Comparison of ENCODE assay signal across 7 mouse cellular contexts in the genomic region with DNA sequence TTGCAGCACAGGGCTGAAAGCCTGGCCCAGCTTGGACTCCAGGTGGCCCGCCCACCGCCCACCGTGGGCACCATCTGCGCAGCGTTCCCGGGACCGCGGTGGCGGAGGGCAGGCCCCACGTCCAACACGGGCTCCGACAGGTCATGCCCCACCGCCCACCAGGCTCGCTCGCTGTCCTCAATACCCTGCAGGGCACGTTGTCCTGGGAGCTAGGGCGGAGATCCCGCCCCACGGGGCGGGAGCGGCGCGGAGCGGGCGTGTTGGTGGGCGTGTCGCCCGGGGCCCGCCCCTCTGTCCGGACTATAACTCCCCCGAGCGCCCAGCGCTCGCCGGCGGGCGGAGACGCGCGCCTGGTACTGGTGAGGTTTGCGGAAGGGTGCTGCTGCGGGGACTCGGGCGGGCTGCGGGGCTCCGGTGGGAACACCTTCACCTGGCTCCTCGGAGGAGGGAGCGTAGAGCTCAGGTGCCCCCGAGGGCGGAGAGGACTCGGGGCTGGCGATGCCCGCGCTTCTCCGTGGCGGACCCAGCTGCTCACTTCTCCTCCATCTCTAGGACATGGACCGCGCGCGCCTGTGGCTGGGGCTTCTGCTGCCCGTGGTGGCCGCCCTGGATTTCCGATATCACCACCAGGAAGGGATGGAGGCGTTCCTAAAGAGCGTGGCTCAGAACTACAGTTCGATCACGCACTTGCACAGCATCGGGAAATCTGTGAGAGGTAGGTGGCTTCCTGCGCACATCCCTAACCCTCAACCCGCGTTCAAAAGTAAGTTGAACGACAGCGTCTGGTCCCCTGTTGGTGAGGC. TPM values are rescaled to one million over a fixed set of nuclear protein-coding genes. Genes with fewer than 3 reads are reported as not detected.
A peak's percentile ranks its signal among the peaks of the same experiment; 100 is the strongest.
DNase-seq lines count a peak whose midpoint lies in the region; ATAC-seq lines count a peak whose summit lies in the region.

Gene Cpm (plus strand): TSS at position 332 of the 803 bp plus-strand sequence.

- H3K4me2 ChIP-seq in intestine, embryonic 15.5 days (replicated peaks) = peak within 1 kb of the TSS; percentile 98
- peak within 1 kb of the TSS; percentile 92 for H3K4me2 ChIP-seq in limb, embryonic 12.5 days
- H3K4me2 ChIP-seq in midbrain, embryonic 13.5 days (replicated peaks) = peak within 1 kb of the TSS; percentile 82

- H3K27me3 ChIP-seq in intestine, embryonic 15.5 days (replicated peaks) = peaks cover 5% of the 10 kb centered on the region; the same call in 1 of the 2 replicates
- H3K27me3 ChIP-seq in limb, embryonic 12.5 days = peaks cover 23% of the 10 kb centered on the region
- peaks cover 59% of the 10 kb centered on the region for H3K27me3 ChIP-seq in midbrain, embryonic 13.5 days

- H3K4me1 ChIP-seq in intestine, embryonic 15.5 days (replicated peaks) = peaks cover 11% of the 10 kb centered on the region
- H3K4me1 ChIP-seq in limb, embryonic 12.5 days (replicated peaks) = peaks cover 29% of the 10 kb centered on the region
- peaks cover 16% of the 10 kb centered on the region for H3K4me1 ChIP-seq in midbrain, embryonic 13.5 days (replicated peaks)

- DNase-seq in adipocyte (ENCODE audit: low spot score) = peak; percentile 93
- peak; percentile 76 for DNase-seq in embryo, embryonic 10 days (ENCODE audit: low spot score)
- DNase-seq in gonadal fat pad, adult 2 months (ENCODE audit: low read depth) = no peak
- DNase-seq in spleen, adult 18-20 months = peak; percentile 82 to 91

- peak within 1 kb of the TSS; percentile 71 for H3K4me3 ChIP-seq in intestine, embryonic 15.5 days (replicated peaks)
- H3K4me3 ChIP-seq in limb, embryonic 12.5 days (replicated peaks) = peak within 1 kb of the TSS; percentile 67
- peak within 1 kb of the TSS; percentile 51 for H3K4me3 ChIP-seq in midbrain, embryonic 13.5 days (replicated peaks)

- no peaks in the 10 kb centered on the region for H3K36me3 ChIP-seq in intestine, embryonic 15.5 days
- H3K36me3 ChIP-seq in limb, embryonic 12.5 days = no peaks in the 10 kb centered on the region
- no peaks in the 10 kb centered on the region for H3K36me3 ChIP-seq in midbrain, embryonic 13.5 days

- WGBS in intestine, embryonic 15.5 days = under 1% methylated on average over 73 of the region's 73 CpGs
- WGBS in limb, embryonic 12.5 days = under 1% methylated on average over 72 of the region's 73 CpGs
- WGBS in midbrain, embryonic 13.5 days = under 1% methylated on average over 72 of the region's 73 CpGs

- peak within 1 kb of the TSS; percentile 57 for H3K9ac ChIP-seq in intestine, embryonic 15.5 days
- peak within 1 kb of the TSS; percentile 69 for H3K9ac ChIP-seq in limb, embryonic 12.5 days (replicated peaks)
- H3K9ac ChIP-seq in midbrain, embryonic 13.5 days (replicated peaks) = peak within 1 kb of the TSS; percentile 55

- ATAC-seq in intestine, embryonic 15.5 days = peak; percentile 98
- ATAC-seq in limb, embryonic 12.5 days (ENCODE audit: insufficient number of reproducible peaks, insufficient read depth, low FRiP score, low TSS enrichment, low read depth) = peak; percentile 90
- peak; percentile 90 for ATAC-seq in midbrain, embryonic 13.5 days

- H3K9me3 ChIP-seq in intestine, embryonic 15.5 days = no peaks in the 10 kb centered on the region
- no peaks in the 10 kb centered on the region for H3K9me3 ChIP-seq in limb, embryonic 12.5 days
- H3K9me3 ChIP-seq in midbrain, embryonic 13.5 days = no peaks in the 10 kb centered on the region

- no peak within 1 kb of the TSS for H3K27ac ChIP-seq in intestine, embryonic 15.5 days
- peak within 1 kb of the TSS; percentile 41; the same call in 1 of the 2 replicates for H3K27ac ChIP-seq in limb, embryonic 12.5 days
- no peak within 1 kb of the TSS for H3K27ac ChIP-seq in midbrain, embryonic 13.5 days

RNA-seq across cellular contexts. Expression of gene Cpm, which starts in this region (rescaled TPM):
- polyA plus RNA-seq in gonadal fat pad, adult 2 months (2012; rRNA removed) = 8.0 and 13.7 TPM in 2 replicates
- polyA plus RNA-seq in intestine, embryonic 15.5 days (2015; fragmentation: Nextera tagmentation; extraction: Ambion mirVana) = 44.4 and 50.7 TPM in 2 replicates
- polyA plus RNA-seq in limb, embryonic 12.5 days (2016; fragmentation: Nextera tagmentation; extraction: Ambion mirVana) = 30.0 and 35.3 TPM in 2 replicates
- 3.3 and 5.7 TPM in 2 replicates for polyA plus RNA-seq in midbrain, embryonic 13.5 days (2015; fragmentation: Nextera tagmentation; extraction: Ambion mirVana)
